Mouse (Mus musculus): ENCODE results near the gene Lpar3.

DNA sequence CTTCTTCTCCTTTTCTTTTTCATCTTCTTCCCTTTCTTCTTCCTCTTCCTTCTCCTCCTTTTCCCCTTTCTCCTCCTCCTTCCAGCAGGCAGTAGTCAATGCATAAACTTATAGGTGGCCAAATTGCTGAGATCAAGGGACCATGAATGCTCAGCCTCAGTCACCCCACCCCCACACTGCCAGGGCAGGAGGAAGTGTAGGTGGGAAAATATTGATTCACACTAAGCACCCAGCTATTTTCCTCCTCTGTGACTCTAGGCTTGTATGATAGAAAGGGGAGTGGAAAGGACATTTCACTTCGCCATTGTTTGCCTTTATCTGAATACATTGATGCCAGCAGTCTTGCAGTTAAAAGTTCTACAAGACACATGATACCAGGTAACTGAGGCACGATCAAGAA, 13.3 kb upstream of the Lpar3 start:
- TF ChIP-seq CTCF (IDR thresholded peaks at IDR 0.05; ENCODE audit: low read depth) (no peak), EP300 (IDR thresholded peaks at IDR 0.05; ENCODE audit: low read depth) (no peak)

Measured in liver, embryonic 14.5 days (tissue).